In the genomic region with DNA sequence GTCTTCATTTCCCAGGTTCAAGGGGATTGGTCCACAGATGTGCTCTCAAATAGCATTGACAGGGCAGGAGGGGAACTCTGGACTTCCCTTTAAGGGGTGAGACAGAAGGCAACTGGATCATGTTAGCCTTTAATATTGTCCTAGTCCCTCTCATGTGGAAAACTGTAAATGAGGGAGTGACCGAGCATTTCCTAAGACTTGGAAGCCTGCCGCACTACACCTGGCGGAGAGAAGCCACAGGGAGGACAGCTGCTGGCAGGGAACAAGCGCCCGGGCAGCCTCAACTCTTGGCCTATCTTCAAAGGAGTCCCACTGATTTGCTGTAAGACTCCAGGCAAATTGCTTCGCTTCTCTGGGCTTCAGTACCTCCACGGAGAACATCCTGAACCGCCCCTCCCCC, we compare ENCODE assay signal across 14 mouse cellular contexts. TPM values are rescaled to one million over a fixed set of nuclear protein-coding genes. Genes with fewer than 3 reads are reported as not detected.
DNase-seq lines count a peak whose midpoint lies in the region; TF ChIP-seq lines count a peak whose summit lies in the region.
"Had no signal": no experiment of that assay in that cellular context is flagged by ENCODE, and none has a peak within 500 bp of the region (broad histone marks: within the 10 kb centered on the region; RNA-seq: fewer than 3 reads in every experiment).

No protein-coding gene starts in this region.

- 42% methylated on average over 8 of the region's 8 CpGs for WGBS in lung, adult 2 months

- intact Hi-C loops in gastrocnemius, postnatal 14 days (cut with DNase I; ENCODE audit: low total_unique reads), result no loop called here

- peaks cover 2% of the 10 kb centered on the region; the same call in 1 of the 2 replicates for H3K4me1 ChIP-seq in lung, adult 2 months (ENCODE audit: control insufficient read depth, insufficient read depth, low read length)

- H3K4me3 ChIP-seq in lung, adult 2 months (replicated peaks; ENCODE audit: extremely low read depth, low read depth, low read length), result no peak overlapping the region
- H3K4me3 ChIP-seq: embryonic facial prominence, embryonic 13.5 days; midbrain, embryonic 10.5 days had no signal

- TF ChIP-seq CTCF in lung, adult 2 months (IDR thresholded peaks at IDR 0.05; ENCODE audit: insufficient read depth, low read length), result no peak

- peak; percentile 10 for DNase-seq in gastrocnemius, postnatal 14 days
- no peak for DNase-seq in gastrocnemius, postnatal 4 days (ENCODE audit: low spot score in 2 of 2)
- DNase-seq in lung, adult 2 months, result peak; percentile 19
- DNase-seq in lung, postnatal 25 days (ENCODE audit: low spot score), result no peak
- DNase-seq in kidney, adult 8-10 months, result peak; percentile 29 to 50
- peak; percentile 25 for DNase-seq in ovary, postnatal 36 days (ENCODE audit: low spot score)
- DNase-seq in right cerebral cortex, adult 18-20 months, result no peak
- DNase-seq in cerebellum, adult 9-10 months, result no peak
- DNase-seq: cerebellum, adult 2 months; lung, embryonic 14.5 days; retina, postnatal 1 day; thymus, postnatal 4 days had no signal

- no peak for TF ChIP-seq POLR2A in lung, adult 2 months (IDR thresholded peaks at IDR 0.05; ENCODE audit: borderline replicate concordance, extremely low read depth, low read depth, low read length)

RNA-seq across cellular contexts. Expression of gene Atp13a3, which starts 37.6 kb away (rescaled TPM):
- total RNA-seq in gastrocnemius, postnatal 14 days (2021), result 10 to 100 TPM; 62.2 to 76.9 TPM
- 100 to 1,000 TPM in 1 of 2 experiments, 10 to 100 TPM in 1; 94.9 to 113 TPM for total RNA-seq in gastrocnemius, postnatal 4 days (2021)
- 47.2 and 48.1 TPM in 2 replicates for polyA plus RNA-seq in lung, adult 2 months (2012; rRNA removed)

Comparison
In these comparisons a context has a peak if more than half of its experiments do, and no peak if none do; other contexts are left out.
1. DNase-seq: peak in gastrocnemius, postnatal 14 days (single experiment), lung, adult 2 months (single experiment), kidney, adult 8-10 months (2 of 2) and ovary, postnatal 36 days (single experiment); none in gastrocnemius, postnatal 4 days (0 of 2), lung, postnatal 25 days (single experiment), right cerebral cortex, adult 18-20 months (single experiment) and cerebellum, adult 9-10 months (single experiment).